Mouse (Mus musculus) embryonic facial prominence, embryonic 15.5 days (tissue): ENCODE results near the gene Slc5a4a. TPM values are rescaled to one million over a fixed set of nuclear protein-coding genes. Genes with fewer than 3 reads are reported as not detected.
A peak's percentile ranks its signal among the peaks of the same experiment; 100 is the strongest.

Experiments
- ATAC-seq: fragments of 200-750 bp; cut with Nextera tagmentation; 2 replicates; pipeline ENCODE4 v1.8.0; 2017; ENCODE audit warnings: low read depth, moderate TSS enrichment; ENCODE audit not compliant: insufficient number of reproducible peaks, low FRiP score, low TSS enrichment
- H3K27ac ChIP-seq: fragments of 300-500 bp; sonication (generic); replicated peaks from 2 replicates; pipeline ENCODE4 v1.5.1; 2015; ENCODE audit warnings: mild to moderate bottlenecking, inconsistent platforms
- H3K27me3 ChIP-seq: fragments of 300-500 bp; sonication (generic); 2 replicates; pipeline ENCODE4 v1.6.1; 2015; ENCODE audit warnings: inconsistent platforms
- H3K36me3 ChIP-seq: fragments of 300-500 bp; sonication (generic); 2 replicates; pipeline ENCODE4 v1.6.1; 2015; ENCODE audit warnings: mild to moderate bottlenecking, inconsistent platforms
- H3K4me1 ChIP-seq: fragments of 300-500 bp; sonication (generic); 2 replicates; pipeline ENCODE4 v1.6.1; 2015; ENCODE audit warnings: inconsistent platforms
- H3K4me2 ChIP-seq: fragments of 300-500 bp; sonication (generic); replicated peaks from 2 replicates; pipeline ENCODE4 v1.6.1; 2015; ENCODE audit warnings: mild to moderate bottlenecking, inconsistent platforms
- H3K4me3 ChIP-seq: fragments of 300-500 bp; sonication (generic); replicated peaks from 2 replicates; pipeline ENCODE4 v1.5.1; 2015; ENCODE audit warnings: mild to moderate bottlenecking, inconsistent platforms
- H3K9ac ChIP-seq: fragments of 300-500 bp; sonication (generic); 2 replicates; pipeline ENCODE4 v1.6.1; 2015; ENCODE audit warnings: inconsistent platforms
- H3K9me3 ChIP-seq: fragments of 300-500 bp; sonication (generic); replicated peaks from 2 replicates; pipeline ENCODE4 v1.6.1; 2016; ENCODE audit warnings: inconsistent platforms
- WGBS: fragments of 180-500 bp; shearing (Covaris S2); methylation state at CpG from one replicate; pipeline ENCODE4 v1.1.7; 2015; 5-methylcytosine and 5-hydroxymethylcytosine counted together
- polyA plus RNA-seq: library from polyadenylated mRNA; unstranded; fragments of >200 nt; fragmentation: Nextera tagmentation; extraction: Ambion mirVana; gene quantifications from 2 replicates; pipeline ENCODE4 v1.2.1, GENCODE M21; 2015

Slc5a4a gene
- polyA plus RNA-seq, 1 experiment from 2014 or later, result not detected

GRCm38 (mm10) chr10:76174899-76175298 lies 27.6 kb downstream of the Slc5a4a start:
- Histone ChIP-seq H3K4me3 (no peak overlapping the region), H3K36me3 (no peaks in the 10 kb centered on the region), H3K4me1 (no peaks in the 10 kb centered on the region), H3K4me2 (no peak overlapping the region), H3K9ac (no peak overlapping the region), H3K9me3 (no peaks in the 10 kb centered on the region), H3K27me3 (no peaks in the 10 kb centered on the region), H3K27ac (no peak overlapping the region)
- 58% methylated on average over 2 of the region's 2 CpGs for WGBS
- ATAC-seq, result no peak

GRCm38 (mm10) chr10:76185216-76185615 lies 38.0 kb downstream of the Slc5a4a start:
- Histone ChIP-seq H3K27ac (no peak overlapping the region), H3K36me3 (no peaks in the 10 kb centered on the region), H3K4me1 (no peaks in the 10 kb centered on the region), H3K4me3 (no peak overlapping the region), H3K27me3 (no peaks in the 10 kb centered on the region), H3K4me2 (no peak overlapping the region), H3K9me3 (no peaks in the 10 kb centered on the region), H3K9ac (no peak overlapping the region)
- ATAC-seq, result no peak
- WGBS, result 74% methylated on average over 4 of the region's 4 CpGs

- 89% methylated on average over 1 of the region's 1 CpGs for WGBS
Observed at GRCm38 (mm10) chr10:76188010-76188409, 40.8 kb downstream of the Slc5a4a start.

GRCm38 (mm10) chr10:76201416-76201815 lies 54.2 kb downstream of the Slc5a4a start:
- Histone ChIP-seq H3K27ac (no peak overlapping the region), H3K27me3 (no peaks in the 10 kb centered on the region), H3K4me3 (no peak overlapping the region), H3K36me3 (peaks cover 1% of the 10 kb centered on the region; the same call in 1 of the 2 replicates), H3K4me2 (no peak overlapping the region), H3K9me3 (no peaks in the 10 kb centered on the region), H3K4me1 (no peaks in the 10 kb centered on the region), H3K9ac (no peak overlapping the region)
- no peak for ATAC-seq
- 75% methylated on average over 3 of the region's 3 CpGs for WGBS

More at GRCm38 (mm10) chr10:76188010-76188409, 40.8 kb downstream of the Slc5a4a start:
- H3K4me1 ChIP-seq, result no peaks in the 10 kb centered on the region
- H3K4me2 ChIP-seq, result no peak overlapping the region
- H3K27me3 ChIP-seq, result no peaks in the 10 kb centered on the region
- no peaks in the 10 kb centered on the region for H3K36me3 ChIP-seq
- no peaks in the 10 kb centered on the region for H3K9me3 ChIP-seq
- no peak overlapping the region for H3K27ac ChIP-seq
- H3K9ac ChIP-seq, result no peak overlapping the region
- H3K4me3 ChIP-seq, result no peak overlapping the region
- no peak for ATAC-seq

- Histone ChIP-seq H3K36me3 (peaks cover 7% of the 10 kb centered on the region), H3K9me3 (no peaks in the 10 kb centered on the region), H3K4me3 (no peak overlapping the region), H3K9ac (no peak overlapping the region), H3K4me2 (no peak overlapping the region), H3K27me3 (no peaks in the 10 kb centered on the region), H3K27ac (no peak overlapping the region), H3K4me1 (no peaks in the 10 kb centered on the region)
- ATAC-seq, result no peak
- WGBS, result 22% methylated on average over 7 of the region's 7 CpGs
Observed at GRCm38 (mm10) chr10:76201978-76202377, 54.7 kb downstream of the Slc5a4a start.

- 9% methylated on average over 18 of the region's 18 CpGs for WGBS
- Histone ChIP-seq H3K9me3 (no peaks in the 10 kb centered on the region), H3K9ac (no peak overlapping the region), H3K36me3 (peaks cover 26% of the 10 kb centered on the region), H3K4me3 (peak overlapping the region; percentile 37), H3K4me1 (no peaks in the 10 kb centered on the region), H3K27ac (no peak overlapping the region), H3K27me3 (no peaks in the 10 kb centered on the region), H3K4me2 (peak overlapping the region; percentile 49)
- peak; percentile 47; the same call in 1 of the 2 replicates for ATAC-seq
Observed at GRCm38 (mm10) chr10:76203798-76204283, 56.6 kb downstream of the Slc5a4a start.

GRCm38 (mm10) chr10:76207262-76207796 lies 60.1 kb downstream of the Slc5a4a start:
- H3K4me2 ChIP-seq, result no peak overlapping the region
- H3K27ac ChIP-seq, result no peak overlapping the region
- peaks cover 47% of the 10 kb centered on the region for H3K36me3 ChIP-seq
- ATAC-seq, result no peak
- no peaks in the 10 kb centered on the region for H3K9me3 ChIP-seq
- H3K27me3 ChIP-seq, result no peaks in the 10 kb centered on the region
- H3K4me1 ChIP-seq, result no peaks in the 10 kb centered on the region
- no peak overlapping the region for H3K4me3 ChIP-seq
- H3K9ac ChIP-seq, result no peak overlapping the region
- 91% methylated on average over 13 of the region's 13 CpGs for WGBS

GRCm38 (mm10) chr10:76209241-76209640 lies 62.0 kb downstream of the Slc5a4a start:
- Histone ChIP-seq H3K27me3 (no peaks in the 10 kb centered on the region), H3K4me3 (no peak overlapping the region), H3K36me3 (peaks cover 65% of the 10 kb centered on the region), H3K4me1 (no peaks in the 10 kb centered on the region), H3K4me2 (no peak overlapping the region), H3K9ac (no peak overlapping the region), H3K9me3 (no peaks in the 10 kb centered on the region), H3K27ac (no peak overlapping the region)
- WGBS, result 88% methylated on average over 8 of the region's 8 CpGs
- ATAC-seq, result no peak

- H3K9me3 ChIP-seq, result peaks cover 6% of the 10 kb centered on the region; the same call in 1 of the 2 replicates
- H3K4me2 ChIP-seq, result no peak overlapping the region
- no peak overlapping the region for H3K9ac ChIP-seq
- no peak overlapping the region for H3K4me3 ChIP-seq
- no peaks in the 10 kb centered on the region for H3K27me3 ChIP-seq
- ATAC-seq, result no peak
- peaks cover 81% of the 10 kb centered on the region for H3K36me3 ChIP-seq
- H3K27ac ChIP-seq, result no peak overlapping the region
- H3K4me1 ChIP-seq, result no peaks in the 10 kb centered on the region
- 92% methylated on average over 7 of the region's 7 CpGs for WGBS
Observed at GRCm38 (mm10) chr10:76210806-76211205, 63.6 kb downstream of the Slc5a4a start.

- no peak overlapping the region for H3K4me3 ChIP-seq
- 92% methylated on average over 6 of the region's 6 CpGs for WGBS
- no peak overlapping the region for H3K27ac ChIP-seq
- ATAC-seq, result no peak
- peaks cover 6% of the 10 kb centered on the region; the same call in 1 of the 2 replicates for H3K9me3 ChIP-seq
- peaks cover 86% of the 10 kb centered on the region for H3K36me3 ChIP-seq
- no peaks in the 10 kb centered on the region for H3K27me3 ChIP-seq
- H3K4me2 ChIP-seq, result no peak overlapping the region
- no peak overlapping the region for H3K9ac ChIP-seq
- H3K4me1 ChIP-seq, result no peaks in the 10 kb centered on the region
Observed at GRCm38 (mm10) chr10:76212121-76212520, 64.9 kb downstream of the Slc5a4a start.

- Histone ChIP-seq H3K4me3 (no peak overlapping the region), H3K4me1 (no peaks in the 10 kb centered on the region), H3K27me3 (no peaks in the 10 kb centered on the region), H3K9ac (no peak overlapping the region), H3K36me3 (peaks cover 82% of the 10 kb centered on the region), H3K4me2 (no peak overlapping the region), H3K27ac (no peak overlapping the region), H3K9me3 (peaks cover 6% of the 10 kb centered on the region; the same call in 1 of the 2 replicates)
- 93% methylated on average over 4 of the region's 4 CpGs for WGBS
- ATAC-seq, result no peak
Observed at GRCm38 (mm10) chr10:76214161-76214560, 66.9 kb downstream of the Slc5a4a start.

- no peak for ATAC-seq
Observed at GRCm38 (mm10) chr10:76217056-76217455, 69.8 kb downstream of the Slc5a4a start.

More at GRCm38 (mm10) chr10:76217056-76217455, 69.8 kb downstream of the Slc5a4a start:
- H3K36me3 ChIP-seq, result peaks cover 90% of the 10 kb centered on the region
- H3K27ac ChIP-seq, result no peak overlapping the region
- WGBS, result 95% methylated on average over 17 of the region's 17 CpGs
- H3K4me2 ChIP-seq, result no peak overlapping the region
- H3K9me3 ChIP-seq, result peaks cover 6% of the 10 kb centered on the region; the same call in 1 of the 2 replicates
- H3K9ac ChIP-seq, result no peak overlapping the region
- no peaks in the 10 kb centered on the region for H3K4me1 ChIP-seq
- no peaks in the 10 kb centered on the region for H3K27me3 ChIP-seq
- H3K4me3 ChIP-seq, result no peak overlapping the region
